Mouse (Mus musculus): ENCODE results near the gene Arl10.
A peak's percentile ranks its signal among the peaks of the same experiment; 100 is the strongest.
"Not testable (repeated sequence)": the region's sequence is repeated elsewhere in the genome, so short reads cannot be mapped to it uniquely, and the experiment has no call there.

Arl10 gene

GRCm38 (mm10) chr13:54582860-54583259 is 8.0 kb downstream of the Arl10 start:
- DNase-seq, result peak; percentile 56

GRCm38 (mm10) chr13:54585831-54586230 is 11.0 kb downstream of the Arl10 start:
- no peak for DNase-seq

- DNase-seq, result no peak
Observed at GRCm38 (mm10) chr13:54589414-54589995, 14.7 kb downstream of the Arl10 start.

GRCm38 (mm10) chr13:54589996-54590951 is 15.5 kb downstream of the Arl10 start, which contains the start of the genes Nop16 and Higd2a:
Gene Nop16, minus strand, starts transcription at chr13:54590090.
Gene Higd2a, plus strand, starts transcription at chr13:54590207.
- DNase-seq, result peak; percentile 99

GRCm38 (mm10) chr13:54591776-54592356 is 17.1 kb downstream of the Arl10 start:
- DNase-seq, result no peak

GRCm38 (mm10) chr13:54593617-54594016 is 18.8 kb downstream of the Arl10 start:
- DNase-seq, result no peak

- no peak for DNase-seq
Observed at GRCm38 (mm10) chr13:54596107-54596690, 21.4 kb downstream of the Arl10 start.

- DNase-seq, result peak; percentile 55
Observed at GRCm38 (mm10) chr13:54596870-54597269, 22.1 kb downstream of the Arl10 start.

GRCm38 (mm10) chr13:54598622-54599143 is 23.9 kb downstream of the Arl10 start:
- DNase-seq, result no peak

GRCm38 (mm10) chr13:54602639-54603111 is 27.9 kb downstream of the Arl10 start:
- no peak for DNase-seq

- DNase-seq, result no peak
Observed at GRCm38 (mm10) chr13:54603501-54603900, 28.7 kb downstream of the Arl10 start.

- DNase-seq, result no peak
Observed at GRCm38 (mm10) chr13:54604221-54604620, 29.4 kb downstream of the Arl10 start.

GRCm38 (mm10) chr13:54605426-54605825 is 30.6 kb downstream of the Arl10 start:
- DNase-seq, result peak; percentile 66

- DNase-seq, result no peak
Observed at GRCm38 (mm10) chr13:54607204-54607603, 32.4 kb downstream of the Arl10 start.

- no peak for DNase-seq
Observed at GRCm38 (mm10) chr13:54608002-54608401, 33.2 kb downstream of the Arl10 start.

- DNase-seq, result no peak
Observed at GRCm38 (mm10) chr13:54608666-54609065, 33.9 kb downstream of the Arl10 start.

- DNase-seq, result no peak
Observed at GRCm38 (mm10) chr13:54609301-54609700, 34.5 kb downstream of the Arl10 start.

GRCm38 (mm10) chr13:54610613-54610971 is 35.8 kb downstream of the Arl10 start:
- no peak for DNase-seq

GRCm38 (mm10) chr13:54610972-54611754 is 36.3 kb downstream of the Arl10 start, which contains the start of gene Cltb:
Gene Cltb, minus strand, starts transcription at chr13:54611344.
- peak; percentile 82 for DNase-seq

GRCm38 (mm10) chr13:54613141-54613540 is 38.3 kb downstream of the Arl10 start:
- not testable (repeated sequence) for DNase-seq

GRCm38 (mm10) chr13:54616307-54616706 is 41.5 kb downstream of the Arl10 start:
- no peak for DNase-seq

- DNase-seq, result no peak
Observed at GRCm38 (mm10) chr13:54616998-54617397, 42.2 kb downstream of the Arl10 start.
